Mouse (Mus musculus) MEL (cell line): ENCODE data around the gene Gm42957.
A peak's percentile ranks its signal among the peaks of the same experiment; 100 is the strongest.

Source experiments
- CTCF ChIP-seq, 3 experiments: IDR thresholded peaks in 2 of 3; conservative IDR thresholded peaks in 1 of 3; 2 replicates each; pipeline ENCODE4 v1.5.1; 2011 to 2012; ENCODE audit warnings: low read length in 3 of 3, low read depth in 2 of 3, mild to moderate bottlenecking in 2 of 3, improper control_type of control experiment in 1 of 3, inconsistent platforms in 1 of 3, mixed read lengths in 1 of 3, moderate library complexity in 1 of 3; ENCODE audit not compliant: control insufficient read depth in 1 of 3, insufficient read depth in 1 of 3, poor library complexity in 1 of 3, severe bottlenecking in 1 of 3
- E2F4 ChIP-seq: IDR thresholded peaks from 2 replicates; pipeline ENCODE4 v1.6.1; 2011; ENCODE audit warnings: low read depth, low read length, improper control_type of control experiment, borderline replicate concordance
- EP300 ChIP-seq, 2 experiments: IDR thresholded peaks; 2 replicates each; pipeline ENCODE4 v1.6.1; 2011; ENCODE audit warnings: improper control_type of control experiment in 2 of 2, low read length in 2 of 2, low read depth in 1 of 2, mild to moderate bottlenecking in 1 of 2
- MAZ ChIP-seq: IDR thresholded peaks from 2 replicates; pipeline ENCODE4 v1.6.1; 2012; ENCODE audit warnings: low read depth, mild to moderate bottlenecking, inconsistent platforms, low read length, improper control_type of control experiment
- POLR2A ChIP-seq, 2 experiments: IDR thresholded peaks; 2 replicates each; pipeline ENCODE4 v1.6.1; 2011 to 2012; ENCODE audit warnings: low read length in 2 of 2, mild to moderate bottlenecking in 2 of 2, control low read depth in 1 of 2, improper control_type of control experiment in 1 of 2, low read depth in 1 of 2, moderate library complexity in 1 of 2; ENCODE audit not compliant: control insufficient read depth in 1 of 2, insufficient read depth in 1 of 2, poor library complexity in 1 of 2
- POLR2AphosphoS2 ChIP-seq: IDR thresholded peaks from 2 replicates; pipeline ENCODE4 v1.6.1; 2011; ENCODE audit warnings: low read length, improper control_type of control experiment
- RAD21 ChIP-seq: IDR thresholded peaks from 2 replicates; pipeline ENCODE4 v1.6.1; 2011; ENCODE audit warnings: mild to moderate bottlenecking, low read depth, low read length, improper control_type of control experiment
- UBTF ChIP-seq: IDR thresholded peaks from 2 replicates; pipeline ENCODE4 v1.6.1; 2012; ENCODE audit warnings: low read depth, mild to moderate bottlenecking, inconsistent platforms, low read length, improper control_type of control experiment, moderate library complexity, borderline replicate concordance; ENCODE audit not compliant: insufficient read depth
- USF1 ChIP-seq: IDR thresholded peaks from 2 replicates; pipeline ENCODE4 v1.6.1; 2014; ENCODE audit warnings: low read depth, mild to moderate bottlenecking, inconsistent platforms, low read length, improper control_type of control experiment, moderate library complexity
- USF2 ChIP-seq, 2 experiments: IDR thresholded peaks; 2 replicates each; pipeline ENCODE4 v1.6.1; 2011 to 2012; ENCODE audit warnings: improper control_type of control experiment in 2 of 2, low read length in 2 of 2, borderline replicate concordance in 1 of 2, inconsistent platforms in 1 of 2, low read depth in 1 of 2, mild to moderate bottlenecking in 1 of 2; ENCODE audit not compliant: insufficient read depth in 1 of 2
- ZNF384 ChIP-seq: IDR thresholded peaks from 2 replicates; pipeline ENCODE4 v1.6.1; 2012; ENCODE audit warnings: low read depth, mild to moderate bottlenecking, inconsistent platforms, low read length, improper control_type of control experiment

DNA sequence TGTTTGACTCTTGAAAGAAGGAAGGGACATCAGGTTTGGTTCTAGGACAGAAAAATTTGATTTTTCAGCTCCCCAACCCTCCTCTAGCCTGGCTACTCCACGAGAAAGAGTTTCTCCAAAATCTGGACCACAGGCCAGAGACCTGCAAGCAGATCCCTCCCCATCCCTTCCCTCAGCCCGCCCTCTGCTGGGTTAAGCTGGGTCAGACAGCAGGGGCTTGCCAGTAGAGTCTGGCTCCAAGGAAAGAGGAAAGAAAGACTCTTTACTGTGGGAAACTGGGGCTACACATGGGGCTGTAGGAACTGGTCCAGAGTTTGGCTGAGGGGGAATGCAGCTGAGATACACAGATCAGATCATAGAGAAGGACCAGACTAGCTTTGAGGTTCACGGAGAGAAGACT, 57.2 kb downstream of the Gm42957 start:
- TF ChIP-seq UBTF (no peak), ZNF384 (no peak), CTCF (IDR thresholded peaks at IDR 0.05 in 2 of 3, conservative IDR thresholded peaks at IDR 0.05 in 1 of 3; ENCODE audit: control insufficient read depth in 1 of 3, insufficient read depth in 1 of 3, low read depth in 2 of 3, low read length in 3 of 3, poor library complexity in 1 of 3, severe bottlenecking in 1 of 3) (peak; percentile 8 to 43 (median 32); a peak in 4 of 6 replicates), POLR2A (IDR thresholded peaks at IDR 0.05; ENCODE audit: control insufficient read depth in 1 of 2, insufficient read depth in 1 of 2, low read depth in 1 of 2, low read length in 2 of 2, poor library complexity in 1 of 2) (no peak), E2F4 (no peak), POLR2AphosphoS2 (no peak), USF1 (no peak), MAZ (no peak), EP300 (IDR thresholded peaks at IDR 0.05; ENCODE audit: low read depth in 1 of 2, low read length in 2 of 2) (no peak), USF2 (IDR thresholded peaks at IDR 0.05; ENCODE audit: borderline replicate concordance in 1 of 2, insufficient read depth in 1 of 2, low read depth in 1 of 2, low read length in 2 of 2) (no peak), RAD21 (no peak; the same call in none of the 2 replicates)
